Mouse (Mus musculus) olfactory bulb, adult 2 months (tissue): Measurements from ENCODE around the gene Pcbp1.

Experiments used
- CTCF ChIP-seq: fragments of 200-500 bp; IDR thresholded peaks from 2 replicates; pipeline ENCODE4 v1.5.1; 2012; ENCODE audit warnings: low read depth, mild to moderate bottlenecking, low read length, moderate library complexity; ENCODE audit not compliant: insufficient read depth
- POLR2A ChIP-seq: fragments of 200-500 bp; IDR thresholded peaks from 2 replicates; pipeline ENCODE4 v1.6.1; 2012; ENCODE audit warnings: mild to moderate bottlenecking, low read depth, low read length, moderate library complexity; ENCODE audit not compliant: insufficient read depth

DNA sequence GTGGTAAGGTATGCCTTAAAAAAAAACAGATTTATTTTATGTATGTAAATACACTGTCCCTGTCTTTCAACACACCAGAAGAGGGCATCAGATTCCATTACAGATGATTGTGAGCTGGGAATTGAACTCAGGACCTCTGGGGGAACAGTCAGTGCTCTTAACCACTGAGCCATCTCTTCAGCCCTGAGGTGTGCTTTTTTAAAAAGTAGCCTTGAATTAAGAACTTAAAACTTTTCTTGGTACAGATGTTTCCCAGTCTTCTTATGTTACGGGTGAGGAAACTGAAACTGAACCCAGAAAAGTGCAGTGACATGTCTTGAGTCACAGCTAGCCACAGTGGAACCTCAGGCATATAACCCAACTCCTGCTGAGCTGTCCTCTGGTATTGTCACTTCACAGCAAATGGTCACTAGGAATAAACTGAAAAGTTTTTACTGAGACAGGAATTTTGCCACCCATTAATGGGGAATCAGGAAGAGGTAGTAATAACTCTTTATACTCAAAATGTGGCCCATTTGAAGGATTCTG lies 21.2 kb upstream of the Pcbp1 start:
- no peak for TF ChIP-seq POLR2A
- no peak for TF ChIP-seq CTCF
